Mouse (Mus musculus) right cerebral cortex, postnatal 10 days (tissue): ENCODE measurements at regions not wholly inside any gene's neighbourhood (a gene's known extent, or its start where the extent isn't known, plus 50 kb on each side); places are given as distances from the start of the nearest gene placed in this dataset.

Source experiments
- DNase-seq, 2 experiments: peaks; one replicate each; pipeline ENCODE4 v3.0.0; 2021; ENCODE audit warnings: low spot score in 2 of 2

DNA sequence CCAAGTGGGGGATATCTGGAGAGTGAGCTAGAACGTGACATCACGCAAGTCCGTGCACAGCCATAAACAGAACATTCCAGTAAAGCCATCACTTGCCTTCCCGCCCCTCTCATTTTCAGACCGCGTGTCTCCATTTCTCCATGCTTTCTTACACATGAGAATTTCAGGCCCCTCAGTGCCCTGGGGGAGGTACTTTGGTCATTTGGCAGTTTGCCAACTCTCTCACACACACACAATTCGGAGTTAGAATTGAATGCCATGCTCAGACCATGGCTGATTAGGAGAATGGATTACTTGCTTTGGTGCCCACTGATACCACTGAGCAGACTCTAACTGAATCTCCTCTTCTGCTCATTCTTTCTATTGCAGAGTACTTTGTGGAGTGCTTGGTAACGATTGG lies 400.7 kb upstream of the Id4 start:
- DNase-seq = no peak

DNA sequence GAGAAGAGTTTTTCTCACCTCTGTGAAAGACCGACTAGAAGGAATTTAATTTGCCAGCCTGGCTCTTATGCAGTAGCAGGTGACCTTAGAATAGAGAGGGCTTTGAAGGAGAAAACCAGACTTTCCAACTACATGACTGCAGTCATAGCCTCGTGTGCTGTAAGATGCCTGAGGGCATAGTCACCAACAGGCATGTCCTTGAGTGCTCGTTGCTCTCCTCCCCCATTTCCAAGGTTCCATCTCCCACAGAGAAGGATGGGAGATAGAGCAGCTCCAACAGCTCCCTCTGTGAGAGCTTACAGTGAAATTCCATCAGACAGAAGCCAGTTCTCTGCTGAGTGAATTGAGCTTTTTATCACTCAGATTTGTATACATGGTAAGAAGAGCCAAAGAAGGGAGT lies 398.1 kb upstream of the Id4 start:
- no peak for DNase-seq

DNA sequence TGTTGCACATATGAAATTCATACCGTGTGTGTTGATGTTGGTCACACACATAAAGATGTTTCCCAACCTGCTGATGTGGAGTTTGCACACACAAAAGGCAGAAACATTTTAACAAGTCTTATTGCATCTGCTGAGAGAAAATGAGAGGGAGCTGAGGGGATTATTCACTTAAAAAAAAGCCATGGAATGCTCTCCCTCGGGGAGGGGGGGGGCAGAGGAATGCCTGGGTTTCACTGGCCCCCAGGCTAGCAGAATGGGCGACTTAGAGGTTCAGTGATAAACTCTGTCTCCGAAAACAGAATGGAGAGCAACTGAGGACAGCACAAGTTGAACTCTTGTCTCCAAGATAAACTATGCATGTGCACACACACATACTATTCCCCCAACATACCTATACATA lies 392.4 kb upstream of the Id4 start:
- DNase-seq = no peak

DNA sequence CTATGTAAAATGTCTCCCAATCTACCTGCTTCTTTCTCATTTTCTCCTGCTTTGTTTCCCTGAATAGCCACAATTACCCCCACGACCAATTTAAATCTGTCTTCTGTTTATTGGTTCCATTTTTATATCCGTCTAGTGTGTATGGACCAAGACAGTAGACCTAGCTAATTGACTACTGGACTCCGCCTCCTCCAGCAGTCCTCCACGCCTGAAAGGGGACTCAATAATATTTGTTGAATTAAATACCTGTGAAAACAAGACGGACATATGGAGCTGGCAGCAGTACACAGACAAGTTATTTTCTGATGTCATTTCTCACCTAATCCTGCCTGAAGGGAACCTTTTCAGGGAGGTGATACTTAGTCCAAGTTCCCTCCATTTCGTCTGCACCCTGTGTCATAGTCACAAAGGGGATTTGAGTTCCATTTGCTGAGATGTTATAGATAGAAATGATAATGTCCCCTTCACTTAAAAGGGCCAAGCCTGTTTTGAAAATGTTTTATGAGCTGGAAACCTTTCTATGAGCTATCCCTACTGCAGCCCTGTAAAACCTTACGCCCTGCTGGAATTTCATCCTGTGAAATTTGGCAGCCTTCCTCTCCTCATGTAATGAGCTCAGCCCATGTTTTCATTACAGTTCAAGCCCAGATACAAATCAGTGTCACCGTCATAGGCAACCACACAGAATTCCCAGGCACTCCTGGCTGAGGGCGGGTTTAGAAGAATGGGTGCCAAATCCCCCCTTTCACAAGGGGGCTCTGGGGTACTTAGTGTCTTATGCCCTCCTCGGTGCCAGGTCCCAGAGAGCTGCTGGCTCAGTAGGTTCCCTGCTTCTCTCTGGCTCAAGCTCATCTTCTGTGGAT lies 391.1 kb upstream of the Id4 start:
- DNase-seq = peak; percentile 26

DNA sequence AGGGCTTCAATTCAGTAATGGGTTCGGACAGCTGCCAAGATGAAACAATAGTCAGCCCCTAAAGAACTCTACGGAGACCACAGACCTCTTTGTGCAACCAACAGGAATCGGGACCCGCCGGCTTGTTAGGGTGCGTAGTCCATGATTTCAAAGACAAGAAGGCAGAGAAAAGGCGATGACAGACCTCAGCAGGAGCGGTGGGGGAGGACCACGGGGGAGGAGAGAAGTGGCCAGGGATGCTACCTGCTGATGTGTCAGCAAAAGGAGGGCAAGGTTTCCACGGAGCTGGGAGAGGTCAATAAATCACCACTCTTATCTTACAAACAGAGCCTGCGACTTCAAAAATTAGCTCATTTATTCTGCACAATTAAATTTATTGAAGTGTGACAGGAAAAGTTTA lies 388.4 kb upstream of the Id4 start:
- no peak for DNase-seq

DNA sequence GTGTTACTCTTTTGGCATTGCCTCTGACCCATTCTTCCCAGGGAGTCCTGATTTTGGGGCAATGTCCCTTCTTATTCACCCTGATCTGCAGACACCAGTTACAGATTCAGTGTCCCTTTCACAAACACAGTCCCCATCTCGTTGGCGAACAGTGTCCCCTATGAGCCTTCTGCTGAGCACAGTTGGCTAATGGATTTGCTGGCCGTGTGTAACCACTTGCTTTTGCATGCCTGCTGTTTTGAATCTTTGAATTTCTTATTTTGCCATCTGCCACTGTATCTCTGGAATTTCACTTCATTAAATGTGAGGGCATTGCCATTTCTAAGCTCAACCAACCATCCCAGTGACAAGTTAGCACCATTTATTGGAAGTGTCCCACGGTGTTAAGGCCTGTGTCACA lies 368.5 kb upstream of the Id4 start:
- DNase-seq = peak in 1 of 2 experiments; percentile 25

DNA sequence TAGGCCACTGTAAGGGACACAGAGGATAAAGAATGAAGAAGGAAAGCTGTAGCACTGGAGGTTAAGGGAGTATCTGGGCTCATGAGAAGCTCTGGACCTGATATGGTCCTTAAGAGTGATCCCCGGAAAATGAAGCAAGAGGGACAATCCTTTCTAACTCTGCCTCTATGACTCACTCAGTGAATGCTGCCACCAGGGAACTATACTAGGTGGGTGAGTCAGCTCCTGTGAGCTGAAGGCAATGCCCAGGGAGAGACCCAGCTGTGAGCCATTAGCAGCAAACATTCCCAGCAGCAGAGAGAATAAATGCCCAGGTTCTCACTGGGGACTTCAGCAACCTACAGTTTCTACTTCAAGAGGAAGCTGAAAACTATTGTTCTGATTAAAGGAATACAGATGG lies 366.7 kb upstream of the Id4 start:
- DNase-seq = no peak

DNA sequence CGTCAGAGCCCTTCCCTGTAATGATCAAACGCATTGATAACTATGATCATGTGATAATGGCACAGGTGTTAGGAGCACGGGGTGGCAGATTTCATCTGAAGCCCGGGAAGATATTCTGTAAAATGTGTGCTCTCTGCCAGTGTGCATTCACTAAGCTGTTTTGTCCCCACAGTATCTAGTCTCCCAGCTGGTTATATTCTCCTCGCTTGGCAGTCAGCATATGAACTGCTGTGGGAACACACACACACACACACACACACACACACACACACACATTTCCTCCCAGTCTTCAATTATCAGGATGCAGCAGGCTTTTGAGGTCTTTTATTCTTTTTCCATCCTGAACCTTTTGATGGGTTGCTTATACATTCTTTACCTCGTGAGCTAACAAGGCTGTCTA lies 365.8 kb upstream of the Id4 start:
- peak; percentile 33 to 44 for DNase-seq

DNA sequence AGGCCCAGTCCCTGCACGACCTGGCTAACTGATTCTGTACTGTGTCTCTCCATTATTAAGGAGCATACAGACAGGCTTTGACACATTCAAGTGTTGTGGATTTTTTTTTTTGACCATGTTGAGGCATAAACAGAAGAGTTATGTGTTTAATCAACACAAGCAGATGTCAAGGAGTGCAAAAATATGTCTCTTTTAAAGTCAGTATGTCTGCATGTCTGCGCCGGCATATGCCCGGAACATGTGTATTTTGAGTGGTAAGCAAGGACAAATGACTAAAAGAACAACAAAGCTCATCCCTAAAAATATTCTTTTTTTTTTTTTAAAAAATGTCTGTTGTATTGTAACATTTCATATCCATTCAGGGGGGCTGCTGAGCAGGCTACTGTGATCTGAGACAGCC lies 364.4 kb upstream of the Id4 start:
- no peak for DNase-seq

DNA sequence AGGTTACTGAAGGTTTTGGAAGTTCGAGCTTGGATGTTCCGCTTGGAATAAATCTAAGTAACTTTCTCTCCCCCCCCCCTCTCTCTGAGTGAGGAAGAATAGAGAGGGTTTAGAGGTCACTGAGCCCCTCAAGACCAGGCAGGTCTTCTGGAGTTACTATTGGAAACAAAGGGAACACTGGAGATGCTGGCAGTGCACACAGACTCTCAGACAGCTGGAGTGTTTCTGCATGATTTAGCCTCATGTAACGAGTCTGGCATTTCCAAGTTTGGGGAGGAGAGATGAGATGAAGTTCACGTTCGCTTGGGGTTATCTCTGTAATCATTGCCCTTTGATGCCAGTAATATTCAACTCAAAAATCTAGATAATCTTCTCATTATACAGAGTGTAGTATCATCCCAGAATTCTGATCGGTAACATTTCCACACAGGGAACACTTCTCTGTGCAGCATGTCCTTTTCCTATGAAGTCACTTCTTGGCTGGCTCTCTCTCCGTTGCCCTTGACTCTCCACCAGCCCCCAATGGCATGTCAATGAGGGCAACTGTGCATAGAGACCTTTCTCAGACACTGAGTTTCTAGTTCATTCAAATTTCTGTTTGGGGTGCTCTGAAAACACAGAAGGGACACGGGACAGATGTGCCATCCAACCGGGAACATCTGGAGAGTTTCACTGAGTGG lies 351.0 kb upstream of the Id4 start:
- DNase-seq = peak; percentile 26 to 32

DNA sequence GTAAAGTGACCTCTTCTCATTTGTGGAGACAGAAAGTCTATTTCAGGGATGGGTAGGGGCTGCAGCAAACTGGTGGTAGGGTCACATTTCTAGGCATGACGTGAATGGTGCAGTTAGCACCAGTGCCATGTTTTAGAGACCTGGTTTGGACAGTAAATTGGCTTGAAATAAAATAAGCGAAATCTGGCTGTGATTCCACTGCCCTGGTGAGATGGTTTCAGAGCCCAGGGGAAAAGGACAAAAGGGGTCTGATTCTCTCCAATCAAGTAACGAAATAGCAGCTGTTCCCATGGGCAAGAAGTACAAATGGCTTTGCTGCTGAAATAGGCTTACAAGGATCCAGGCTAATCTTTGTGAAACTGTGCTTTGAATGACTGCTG lies 350.5 kb upstream of the Id4 start:
- peak in 1 of 2 experiments; percentile 27 for DNase-seq

DNA sequence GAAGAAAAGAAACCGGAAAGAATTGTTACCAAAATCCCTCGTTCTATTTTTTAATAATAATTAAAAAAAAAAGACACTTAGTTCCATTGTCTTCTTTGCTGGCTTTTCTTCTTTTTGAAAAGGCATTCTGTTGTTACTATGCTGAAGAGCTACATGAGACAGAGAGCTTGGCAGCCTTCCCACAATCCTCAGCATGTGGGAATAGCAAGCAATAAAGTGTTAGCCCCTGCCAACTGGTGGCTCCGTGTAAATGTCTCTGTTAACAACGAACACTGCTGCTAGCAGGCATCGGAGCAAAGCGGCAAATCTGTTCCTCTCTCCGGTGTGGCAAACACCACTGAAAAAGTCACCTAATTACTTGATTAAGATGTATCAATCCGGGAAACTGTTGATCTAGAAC lies 344.6 kb upstream of the Id4 start:
- peak; percentile 84 to 86 for DNase-seq

DNA sequence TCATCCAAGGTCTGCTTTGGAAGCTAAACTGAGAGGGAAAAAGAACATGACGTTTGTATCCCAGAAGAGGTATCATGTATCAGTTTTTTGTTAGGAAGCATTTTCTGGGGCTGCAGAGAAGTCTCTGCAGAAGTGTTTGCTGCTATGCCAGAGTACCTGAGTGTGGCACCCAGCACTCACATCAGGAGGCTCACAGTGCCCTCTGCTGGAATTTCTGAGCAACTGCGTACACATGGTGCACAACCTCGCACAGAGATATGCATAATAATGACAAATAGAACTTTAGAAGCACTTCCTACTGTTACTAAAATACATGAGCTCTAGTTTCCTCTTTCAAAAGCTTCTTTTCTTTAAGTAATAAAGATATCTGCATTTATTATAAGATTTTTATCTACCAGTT lies 343.7 kb upstream of the Id4 start:
- no peak for DNase-seq

DNA sequence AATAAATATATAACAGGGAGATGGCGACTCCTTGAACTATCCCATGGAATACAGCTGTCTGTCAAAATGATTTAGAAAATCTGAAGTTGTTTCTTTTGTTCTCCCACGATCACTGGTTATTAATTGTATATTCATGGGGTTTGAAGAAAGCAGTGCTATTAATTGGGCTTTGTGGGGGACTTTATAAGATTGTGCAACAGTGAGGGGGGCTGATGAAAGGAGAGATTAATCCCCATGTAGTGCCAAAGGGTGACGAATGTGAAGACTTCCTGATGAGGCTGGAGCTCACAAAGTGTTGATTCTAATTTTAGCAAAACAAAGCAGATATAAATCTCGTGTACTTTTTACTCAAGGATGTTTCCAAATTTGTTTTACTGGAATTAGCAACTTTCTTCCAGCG lies 340.0 kb upstream of the Id4 start:
- no peak for DNase-seq

DNA sequence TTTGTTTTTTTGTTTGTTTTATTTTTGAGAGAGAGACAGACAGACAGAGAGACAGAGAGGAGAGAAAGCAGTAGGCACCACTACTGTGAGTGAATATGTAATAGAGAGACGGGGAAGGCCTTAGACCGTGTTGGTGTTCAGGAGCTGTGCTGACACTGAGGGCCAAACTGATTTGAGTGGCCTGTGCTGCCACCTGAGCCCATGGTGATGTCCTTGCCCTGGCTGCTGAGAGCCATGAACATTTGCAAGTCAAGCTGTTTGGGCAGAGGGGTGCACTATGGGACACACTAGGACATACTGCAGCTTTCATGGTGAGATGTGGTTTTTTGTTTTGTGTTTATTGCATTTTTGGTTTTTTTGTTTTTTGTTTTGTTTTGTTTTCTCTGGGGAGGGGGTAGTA lies 320.3 kb upstream of the Id4 start:
- DNase-seq = no peak

DNA sequence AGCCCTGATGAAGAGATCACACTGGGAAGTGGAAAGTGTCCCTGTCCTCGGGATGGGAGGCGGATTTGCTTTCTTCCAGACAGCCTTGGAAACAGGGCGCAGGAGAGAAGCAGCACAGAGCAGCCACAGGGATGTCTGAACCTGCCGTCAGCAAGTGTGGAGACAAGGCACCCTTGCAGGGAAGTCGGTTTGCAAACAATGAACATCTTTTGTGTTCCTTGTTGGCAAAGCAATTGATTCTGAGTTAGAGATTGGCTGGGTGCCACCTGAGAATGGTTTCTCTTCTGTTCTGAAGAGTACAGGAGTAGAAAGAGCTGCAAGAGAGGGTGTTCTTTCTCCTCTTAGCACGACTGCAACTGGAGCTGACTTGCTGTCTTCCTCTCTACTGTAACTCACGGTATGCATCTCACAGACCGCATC lies 318.6 kb upstream of the Id4 start:
- DNase-seq = peak; percentile 61 to 63

DNA sequence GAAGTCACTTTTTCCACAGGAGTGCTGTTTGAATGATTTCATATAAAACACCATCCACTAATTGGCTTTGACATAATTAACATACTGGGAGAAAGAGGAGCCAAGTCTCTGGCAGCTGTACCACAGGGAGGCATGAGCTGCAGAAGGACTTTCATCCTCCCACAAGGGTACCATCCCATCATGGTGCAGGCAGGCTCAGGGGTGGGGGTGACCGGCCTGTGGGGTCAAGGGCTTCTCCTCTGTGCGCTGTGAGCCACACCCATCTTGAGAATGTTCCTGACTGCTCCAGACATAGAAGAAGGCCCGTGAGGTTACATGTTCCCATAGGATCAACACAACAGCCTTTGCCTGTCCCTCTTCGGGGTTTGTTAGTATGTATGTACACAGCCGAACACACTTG lies 317.4 kb upstream of the Id4 start:
- no peak for DNase-seq

DNA sequence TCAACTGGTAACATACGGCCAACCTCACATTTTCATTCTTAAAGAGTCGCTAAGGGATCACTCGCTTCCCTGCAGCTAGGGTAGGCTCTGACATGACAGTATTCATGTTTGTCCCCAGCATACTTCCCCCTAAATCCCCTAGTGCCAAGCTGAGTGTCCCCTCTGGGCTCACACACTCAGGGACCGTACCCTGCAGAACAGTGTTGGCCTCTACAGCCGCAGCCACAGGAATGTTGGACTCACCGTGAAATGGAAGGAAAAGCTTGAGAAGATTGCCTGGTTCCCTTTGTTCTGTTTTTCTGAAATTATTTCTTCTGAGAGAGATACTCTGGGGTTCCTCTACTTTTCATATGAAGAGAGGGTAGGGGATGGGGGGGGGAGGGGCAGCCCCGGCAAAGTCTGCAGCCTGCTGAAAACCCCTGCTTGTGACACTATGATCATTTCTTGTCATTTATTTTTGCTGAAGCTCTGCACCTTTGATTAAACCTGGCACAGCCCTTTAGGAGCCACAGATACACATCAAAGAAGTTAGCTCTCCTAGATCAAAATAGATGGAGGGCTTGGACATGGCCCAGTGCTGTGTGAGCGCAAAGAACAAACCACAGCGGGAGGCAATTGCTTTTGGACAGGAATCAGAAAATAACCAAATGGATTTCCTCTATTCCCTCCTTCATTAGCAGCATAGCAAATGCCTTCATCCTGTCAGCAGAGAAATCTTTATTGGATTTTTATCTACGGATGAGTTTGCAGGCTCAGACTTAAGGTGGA lies 312.7 kb upstream of the Id4 start:
- no peak for DNase-seq

DNA sequence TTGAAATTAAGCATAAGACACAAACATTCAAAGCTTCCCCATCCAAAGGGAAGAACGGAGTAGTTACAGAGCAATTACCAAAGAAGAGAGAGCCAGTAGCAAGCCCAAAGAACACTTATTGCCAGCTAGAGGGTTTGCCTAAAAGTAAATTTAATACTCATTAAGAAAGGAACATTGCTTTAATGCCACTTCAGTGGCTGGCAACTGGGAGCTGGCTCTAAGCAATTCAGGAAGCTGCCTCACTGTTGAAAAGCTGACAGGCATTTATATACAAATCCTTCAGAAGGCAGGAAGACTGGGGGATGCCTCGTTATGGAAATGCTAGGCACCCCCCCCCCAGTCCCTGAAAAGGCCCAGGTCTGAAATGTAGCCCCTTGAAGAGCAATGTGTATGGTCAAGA lies 310.6 kb upstream of the Id4 start:
- no peak for DNase-seq

DNA sequence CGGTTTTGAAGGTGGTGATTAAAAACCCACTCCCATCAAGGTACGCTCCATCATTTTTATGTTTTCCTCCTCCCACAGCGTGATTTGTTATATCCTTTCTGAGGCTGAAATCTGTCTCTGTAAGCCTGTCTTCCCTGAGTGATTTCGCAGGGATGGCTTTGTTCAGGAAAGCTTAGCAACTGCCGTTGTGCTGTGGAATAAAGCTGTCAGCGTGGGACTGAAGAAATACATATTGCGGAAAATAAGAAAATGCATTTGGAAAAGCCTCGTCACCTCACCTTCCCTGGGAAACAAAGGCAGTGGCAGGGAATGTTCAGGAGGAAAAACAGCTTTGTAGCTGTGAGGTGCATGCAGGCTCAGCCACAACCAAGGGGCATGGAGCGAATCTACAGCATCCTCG lies 310.0 kb upstream of the Id4 start:
- peak in 1 of 2 experiments; percentile 27 for DNase-seq

DNA sequence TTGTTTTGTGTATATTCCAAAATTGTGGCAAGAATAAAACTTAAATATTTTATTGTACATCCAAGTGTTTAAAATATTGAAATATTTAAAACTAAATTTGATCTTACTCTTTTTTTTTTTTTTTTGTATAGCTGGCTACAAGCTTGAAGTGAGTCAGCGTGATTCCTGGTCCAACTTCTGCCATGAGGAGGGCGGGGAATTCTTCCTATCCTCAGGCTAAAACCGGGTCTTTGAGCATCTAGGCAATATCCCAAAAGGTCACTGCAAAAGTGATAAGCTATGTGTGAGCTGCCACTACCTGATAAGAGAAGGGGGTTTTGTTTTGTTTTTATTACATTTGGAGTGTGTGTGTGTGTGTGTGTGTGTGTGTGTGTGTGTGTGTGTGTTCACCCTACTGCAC lies 308.1 kb upstream of the Id4 start:
- no peak for DNase-seq

DNA sequence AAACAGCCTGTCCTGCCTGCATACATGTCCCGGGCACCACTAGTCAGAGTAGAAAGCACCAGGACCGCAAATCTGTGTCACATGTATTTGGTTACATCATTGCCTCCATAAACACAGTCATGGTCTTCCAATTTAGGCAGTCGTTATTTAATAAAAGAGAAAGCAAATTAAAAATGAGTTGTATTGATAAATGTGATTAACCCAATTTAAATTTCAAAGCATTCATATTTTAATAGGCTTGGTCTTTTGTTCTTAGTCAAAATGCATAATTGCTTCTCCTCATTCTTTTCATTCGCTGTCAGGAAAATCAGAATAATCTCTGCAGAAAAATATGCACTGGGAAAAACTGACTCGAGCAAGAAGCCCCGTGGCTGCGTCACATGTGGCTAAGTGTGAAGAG lies 307.3 kb upstream of the Id4 start:
- DNase-seq = no peak

DNA sequence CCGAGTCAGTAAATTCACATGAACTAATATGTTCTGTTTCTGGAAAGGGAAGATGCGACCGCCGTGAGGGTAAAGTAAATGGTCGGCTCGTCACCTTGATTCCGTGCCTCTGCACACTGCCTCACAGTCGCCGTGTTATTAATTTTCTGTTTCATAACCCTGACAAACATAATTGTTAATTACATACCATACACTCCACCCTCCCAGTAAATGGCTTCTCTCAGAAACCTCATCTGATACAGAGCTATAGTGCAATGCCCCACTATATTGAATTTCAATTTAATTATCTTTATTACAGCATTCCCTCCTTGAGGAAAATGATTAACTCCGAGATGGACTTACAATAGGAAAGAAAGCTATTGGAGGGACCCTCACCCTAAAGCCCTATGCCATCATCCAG lies 305.5 kb upstream of the Id4 start:
- no peak for DNase-seq
